Mouse (Mus musculus): ENCODE data around the gene Fzd1. TPM values are rescaled to one million over a fixed set of nuclear protein-coding genes. Genes with fewer than 3 reads are reported as not detected.

Gene Fzd1
- polyA plus RNA-seq, 1 experiment from 2014 or later: 44.7 TPM

GRCm38 (mm10) chr5:4756871-4757711 is 744 bp downstream of the Fzd1 start:
- Histone ChIP-seq H3K27ac (ENCODE audit: low read depth, low read length) (peak overlapping the region; percentile 98), H3K9me3 (ENCODE audit: control insufficient read depth, low read length) (no peaks in the 10 kb centered on the region), H3K9ac (ENCODE audit: low read depth, low read length) (peak overlapping the region; percentile 96), H3K27me3 (ENCODE audit: control insufficient read depth, insufficient read depth, low read length) (no peaks in the 10 kb centered on the region), H3K36me3 (ENCODE audit: control insufficient read depth, insufficient read depth, low read length) (peaks cover 4% of the 10 kb centered on the region; the same call in 1 of the 2 replicates), H3K4me3 (ENCODE audit: low read length) (peak overlapping the region; percentile 90), H3K4me2 (replicated peaks; ENCODE audit: low read depth, low read length) (peak overlapping the region; percentile 61), H3K4me1 (ENCODE audit: control insufficient read depth, insufficient read depth, low read length) (peaks cover 7% of the 10 kb centered on the region; the same call in 1 of the 2 replicates)
- peak; percentile 50 for ATAC-seq (ENCODE audit: low FRiP score, low TSS enrichment)
- under 1% methylated on average over 72 of the region's 80 CpGs for WGBS

GRCm38 (mm10) chr5:4756001-4756681 is 1.7 kb downstream of the Fzd1 start:
- no peaks in the 10 kb centered on the region for H3K27me3 ChIP-seq (ENCODE audit: control insufficient read depth, insufficient read depth, low read length)
- H3K9ac ChIP-seq (ENCODE audit: low read depth, low read length): peak overlapping the region; percentile 96
- WGBS: 2% methylated on average over 43 of the region's 43 CpGs
- H3K4me3 ChIP-seq (ENCODE audit: low read length): peak overlapping the region; percentile 90
- ATAC-seq (ENCODE audit: low FRiP score, low TSS enrichment): no peak
- peaks cover 4% of the 10 kb centered on the region; the same call in 1 of the 2 replicates for H3K36me3 ChIP-seq (ENCODE audit: control insufficient read depth, insufficient read depth, low read length)
- H3K27ac ChIP-seq (ENCODE audit: low read depth, low read length): peak overlapping the region; percentile 98; the same call in 1 of the 2 replicates
- peaks cover 7% of the 10 kb centered on the region; the same call in 1 of the 2 replicates for H3K4me1 ChIP-seq (ENCODE audit: control insufficient read depth, insufficient read depth, low read length)
- H3K4me2 ChIP-seq (replicated peaks; ENCODE audit: low read depth, low read length): peak overlapping the region; percentile 61
- no peaks in the 10 kb centered on the region for H3K9me3 ChIP-seq (ENCODE audit: control insufficient read depth, low read length)

- H3K4me2 ChIP-seq (replicated peaks; ENCODE audit: low read depth, low read length): peak overlapping the region; percentile 61
- H3K4me3 ChIP-seq (ENCODE audit: low read length): peak overlapping the region; percentile 90
- no peaks in the 10 kb centered on the region for H3K9me3 ChIP-seq (ENCODE audit: control insufficient read depth, low read length)
- no peak for ATAC-seq (ENCODE audit: low FRiP score, low TSS enrichment)
- WGBS: 24% methylated on average over 11 of the region's 11 CpGs
- H3K4me1 ChIP-seq (ENCODE audit: control insufficient read depth, insufficient read depth, low read length): peaks cover 7% of the 10 kb centered on the region; the same call in 1 of the 2 replicates
- H3K9ac ChIP-seq (ENCODE audit: low read depth, low read length): peak overlapping the region; percentile 96
- H3K36me3 ChIP-seq (ENCODE audit: control insufficient read depth, insufficient read depth, low read length): peaks cover 4% of the 10 kb centered on the region; the same call in 1 of the 2 replicates
- H3K27ac ChIP-seq (ENCODE audit: low read depth, low read length): no peak overlapping the region; the same call in 1 of the 2 replicates
- H3K27me3 ChIP-seq (ENCODE audit: control insufficient read depth, insufficient read depth, low read length): no peaks in the 10 kb centered on the region
These were observed 2.5 kb downstream of the Fzd1 start for GRCm38 (mm10) chr5:4755326-4755725.

- peak overlapping the region; percentile 96; the same call in 1 of the 2 replicates for H3K9ac ChIP-seq (ENCODE audit: low read depth, low read length)
- ATAC-seq (ENCODE audit: low FRiP score, low TSS enrichment): no peak
- WGBS: 16% methylated on average over 9 of the region's 9 CpGs
- H3K4me1 ChIP-seq (ENCODE audit: control insufficient read depth, insufficient read depth, low read length): peaks cover 7% of the 10 kb centered on the region; the same call in 1 of the 2 replicates
- no peaks in the 10 kb centered on the region for H3K27me3 ChIP-seq (ENCODE audit: control insufficient read depth, insufficient read depth, low read length)
- H3K27ac ChIP-seq (ENCODE audit: low read depth, low read length): 0 out of 2 replicates have a peak overlapping the region, but pooled peaks have one; percentile 11
- H3K9me3 ChIP-seq (ENCODE audit: control insufficient read depth, low read length): no peaks in the 10 kb centered on the region
- H3K4me3 ChIP-seq (ENCODE audit: low read length): peak overlapping the region; percentile 90
- H3K4me2 ChIP-seq (replicated peaks; ENCODE audit: low read depth, low read length): peak overlapping the region; percentile 61
- peaks cover 4% of the 10 kb centered on the region; the same call in 1 of the 2 replicates for H3K36me3 ChIP-seq (ENCODE audit: control insufficient read depth, insufficient read depth, low read length)
These were observed 3.0 kb downstream of the Fzd1 start for GRCm38 (mm10) chr5:4754701-4755281.

GRCm38 (mm10) chr5:4753161-4753560 is 4.7 kb downstream of the Fzd1 start:
- Histone ChIP-seq H3K4me2 (replicated peaks; ENCODE audit: low read depth, low read length) (0 out of 2 replicates have a peak overlapping the region, but pooled peaks have one; percentile 15), H3K4me3 (ENCODE audit: low read length) (no peak overlapping the region), H3K9me3 (ENCODE audit: control insufficient read depth, low read length) (no peaks in the 10 kb centered on the region), H3K9ac (ENCODE audit: low read depth, low read length) (no peak overlapping the region), H3K4me1 (ENCODE audit: control insufficient read depth, insufficient read depth, low read length) (peaks cover 5% of the 10 kb centered on the region; the same call in 1 of the 2 replicates), H3K27me3 (ENCODE audit: control insufficient read depth, insufficient read depth, low read length) (no peaks in the 10 kb centered on the region), H3K27ac (ENCODE audit: low read depth, low read length) (no peak overlapping the region), H3K36me3 (ENCODE audit: control insufficient read depth, insufficient read depth, low read length) (peaks cover 4% of the 10 kb centered on the region; the same call in 1 of the 2 replicates)
- ATAC-seq (ENCODE audit: low FRiP score, low TSS enrichment): no peak
- WGBS: 90% methylated on average over 5 of the region's 5 CpGs

GRCm38 (mm10) chr5:4742722-4743121 is 15.1 kb downstream of the Fzd1 start:
- H3K4me2 ChIP-seq (replicated peaks; ENCODE audit: low read depth, low read length): no peak overlapping the region
- no peaks in the 10 kb centered on the region for H3K9me3 ChIP-seq (ENCODE audit: control insufficient read depth, low read length)
- no peak overlapping the region for H3K4me3 ChIP-seq (ENCODE audit: low read length)
- H3K27me3 ChIP-seq (ENCODE audit: control insufficient read depth, insufficient read depth, low read length): no peaks in the 10 kb centered on the region
- no peaks in the 10 kb centered on the region for H3K4me1 ChIP-seq (ENCODE audit: control insufficient read depth, insufficient read depth, low read length)
- WGBS: 79% methylated on average over 4 of the region's 4 CpGs
- H3K9ac ChIP-seq (ENCODE audit: low read depth, low read length): no peak overlapping the region
- H3K36me3 ChIP-seq (ENCODE audit: control insufficient read depth, insufficient read depth, low read length): no peaks in the 10 kb centered on the region
- H3K27ac ChIP-seq (ENCODE audit: low read depth, low read length): no peak overlapping the region
- no peak for ATAC-seq (ENCODE audit: low FRiP score, low TSS enrichment)

- Histone ChIP-seq H3K36me3 (ENCODE audit: control insufficient read depth, insufficient read depth, low read length) (no peaks in the 10 kb centered on the region), H3K27me3 (ENCODE audit: control insufficient read depth, insufficient read depth, low read length) (no peaks in the 10 kb centered on the region), H3K4me1 (ENCODE audit: control insufficient read depth, insufficient read depth, low read length) (no peaks in the 10 kb centered on the region; the same call in 1 of the 2 replicates), H3K9ac (ENCODE audit: low read depth, low read length) (no peak overlapping the region), H3K4me2 (replicated peaks; ENCODE audit: low read depth, low read length) (no peak overlapping the region), H3K4me3 (ENCODE audit: low read length) (no peak overlapping the region), H3K27ac (ENCODE audit: low read depth, low read length) (no peak overlapping the region), H3K9me3 (ENCODE audit: control insufficient read depth, low read length) (no peaks in the 10 kb centered on the region)
- WGBS: 24% methylated on average over 6 of the region's 6 CpGs
- ATAC-seq (ENCODE audit: low FRiP score, low TSS enrichment): 0 out of 2 replicates have a peak, but pooled peaks have one; percentile 32
These were observed 20.8 kb downstream of the Fzd1 start for GRCm38 (mm10) chr5:4737013-4737412.

- Histone ChIP-seq H3K4me2 (replicated peaks; ENCODE audit: low read depth, low read length) (no peak overlapping the region), H3K9ac (ENCODE audit: low read depth, low read length) (no peak overlapping the region), H3K36me3 (ENCODE audit: control insufficient read depth, insufficient read depth, low read length) (no peaks in the 10 kb centered on the region), H3K4me3 (ENCODE audit: low read length) (no peak overlapping the region), H3K9me3 (ENCODE audit: control insufficient read depth, low read length) (no peaks in the 10 kb centered on the region), H3K27me3 (ENCODE audit: control insufficient read depth, insufficient read depth, low read length) (no peaks in the 10 kb centered on the region), H3K4me1 (ENCODE audit: control insufficient read depth, insufficient read depth, low read length) (no peaks in the 10 kb centered on the region; the same call in 1 of the 2 replicates), H3K27ac (ENCODE audit: low read depth, low read length) (no peak overlapping the region)
- no peak for ATAC-seq (ENCODE audit: low FRiP score, low TSS enrichment)
- WGBS: 76% methylated on average over 7 of the region's 7 CpGs
These were observed 22.4 kb downstream of the Fzd1 start for GRCm38 (mm10) chr5:4735461-4735860.

Data from kidney, embryonic 14.5 days (tissue).